Mouse (Mus musculus) midbrain, embryonic 14.5 days (tissue): Measurements from ENCODE around the gene Pdlim7. TPM values are rescaled to one million over a fixed set of nuclear protein-coding genes. Genes with fewer than 3 reads are reported as not detected.
A peak's percentile ranks its signal among the peaks of the same experiment; 100 is the strongest.

Experiments used
- microRNA-seq: library from miRNA; unstranded; fragments of <30 nt; microRNA quantifications from one replicate; pipeline ENCODE4, GENCODE M21; 2016
- polyA plus RNA-seq: library from polyadenylated mRNA; unstranded; fragments of >200 nt; fragmentation: Nextera tagmentation; extraction: Ambion mirVana; gene quantifications from 2 replicates; pipeline ENCODE4 v1.2.1, GENCODE M21; 2014

Gene Pdlim7
- polyA plus RNA-seq, 1 experiment from 2014 or later = 126 TPM

Small RNAs within 50 kb of the gene (microRNA-seq; reads per million reads assigned to microRNA genes)
- not detected for gene Mir6943
- 88.6 reads per million, percentile 54 among the genes with 10 or more reads in this experiment for gene Mir6944
- 1.3 reads per million for gene Mir6945

Other genes with a start within 250 kb of the Pdlim7 start
- gene Prelid1, start 193.2 kb downstream of the Pdlim7 start, polyA plus RNA-seq = 325 and 336 TPM in 2 replicates
- 108 and 114 TPM in 2 replicates for gene Rab24, start 191.7 kb downstream of the Pdlim7 start, polyA plus RNA-seq
- 9.9 and 12.1 TPM in 2 replicates for gene Mxd3, start 183.9 kb downstream of the Pdlim7 start, polyA plus RNA-seq
- 37.5 and 51.8 TPM in 2 replicates for gene Lman2, start 150.9 kb downstream of the Pdlim7 start, polyA plus RNA-seq
- gene Rgs14, start 143.9 kb downstream of the Pdlim7 start, polyA plus RNA-seq = 0.30 and 0.33 TPM in 2 replicates
- not detected in 2 replicates for gene Slc34a1, start 115.5 kb downstream of the Pdlim7 start, polyA plus RNA-seq
- 0.59 TPM in 1 of 2 replicates, not detected in the other for gene Pfn3, start 98.4 kb downstream of the Pdlim7 start, polyA plus RNA-seq
- not detected in 2 replicates for gene F12, start 86.9 kb downstream of the Pdlim7 start, polyA plus RNA-seq
- gene Grk6, start 68.6 kb downstream of the Pdlim7 start, polyA plus RNA-seq = 41.8 and 44.0 TPM in 2 replicates
- 7.0 and 34.3 TPM in 2 replicates for gene Prr7, start 49.4 kb downstream of the Pdlim7 start, polyA plus RNA-seq
- 509 and 557 TPM in 2 replicates for gene Dbn1, start 25.6 kb downstream of the Pdlim7 start, polyA plus RNA-seq
- 3.4 and 4.0 TPM in 2 replicates for gene Dok3, start 15.6 kb upstream of the Pdlim7 start, polyA plus RNA-seq
- 56.2 and 57.6 TPM in 2 replicates for gene Ddx41, start 23.0 kb upstream of the Pdlim7 start, polyA plus RNA-seq
- gene Fam193b, start 57.4 kb upstream of the Pdlim7 start, polyA plus RNA-seq = 50.0 and 57.6 TPM in 2 replicates
- gene Tmed9, start 60.1 kb upstream of the Pdlim7 start, polyA plus RNA-seq = 61.3 and 126 TPM in 2 replicates
- 24.5 and 28.8 TPM in 2 replicates for gene B4galt7, start 86.2 kb upstream of the Pdlim7 start, polyA plus RNA-seq
- gene Caml, start 109.3 kb upstream of the Pdlim7 start, polyA plus RNA-seq = 99.3 and 104 TPM in 2 replicates
- gene Ddx46, start 121.4 kb upstream of the Pdlim7 start, polyA plus RNA-seq = 29.3 and 32.1 TPM in 2 replicates
- 78.7 and 98.2 TPM in 2 replicates for gene B230219D22Rik, start 179.4 kb upstream of the Pdlim7 start, polyA plus RNA-seq
- gene Txndc15, start 201.0 kb upstream of the Pdlim7 start, polyA plus RNA-seq = 134 and 143 TPM in 2 replicates
- 15.4 and 21.2 TPM in 2 replicates for gene Pcbd2, start 213.7 kb upstream of the Pdlim7 start, polyA plus RNA-seq